Mouse (Mus musculus) heart, embryonic 14.5 days (tissue): ENCODE measurements around the gene Gm45837. TPM values are rescaled to one million over a fixed set of nuclear protein-coding genes. Genes with fewer than 3 reads are reported as not detected.

Experiments
- ATAC-seq: fragments of 200-750 bp; cut with Nextera tagmentation; 2 replicates; pipeline ENCODE4 v1.8.0; 2017; ENCODE audit warnings: low read depth, moderate TSS enrichment; ENCODE audit not compliant: insufficient number of reproducible peaks, insufficient read depth, low FRiP score
- H3K27ac ChIP-seq, 2 experiments: fragments of 200-500 bp in 1 of 2; fragments of 300-500 bp in 1 of 2; sonication (generic) in 1 of 2; replicated peaks in 1 of 2; 2 replicates each; pipeline ENCODE4 v1.5.1; 2012 to 2014; ENCODE audit warnings: low read depth in 2 of 2, low read length in 2 of 2, control low read depth in 1 of 2, mild to moderate bottlenecking in 1 of 2, mixed read lengths in 1 of 2; ENCODE audit not compliant: control insufficient read depth in 1 of 2, insufficient read depth in 1 of 2
- H3K27me3 ChIP-seq: fragments of 300-500 bp; sonication (generic); 2 replicates; pipeline ENCODE4 v1.6.1; 2014; ENCODE audit warnings: mild to moderate bottlenecking, low read length, control low read depth; ENCODE audit not compliant: control insufficient read depth, insufficient read depth
- H3K36me3 ChIP-seq: fragments of 300-500 bp; sonication (generic); 2 replicates; pipeline ENCODE4 v1.6.1; 2014; ENCODE audit warnings: mild to moderate bottlenecking, control low read depth, low read length, mixed read lengths; ENCODE audit not compliant: control insufficient read depth, insufficient read depth
- H3K4me1 ChIP-seq, 2 experiments: fragments of 200-500 bp in 1 of 2; fragments of 300-500 bp in 1 of 2; sonication (generic) in 1 of 2; 2 replicates each; pipeline ENCODE4 v1.6.1; 2012 to 2014; ENCODE audit warnings: low read length in 2 of 2, control low read depth in 1 of 2, mixed read lengths in 1 of 2; ENCODE audit not compliant: control insufficient read depth in 2 of 2, insufficient read depth in 2 of 2
- H3K4me2 ChIP-seq: fragments of 300-500 bp; sonication (generic); 2 replicates; pipeline ENCODE4 v1.6.1; 2014; ENCODE audit warnings: mild to moderate bottlenecking, low read length
- H3K4me3 ChIP-seq, 2 experiments: fragments of 200-500 bp in 1 of 2; fragments of 300-500 bp in 1 of 2; sonication (generic) in 1 of 2; 2 replicates each; pipeline ENCODE4 v1.5.1; 2012 to 2014; ENCODE audit warnings: low read length in 2 of 2, mild to moderate bottlenecking in 2 of 2, control low read depth in 1 of 2, low read depth in 1 of 2, moderate library complexity in 1 of 2; ENCODE audit not compliant: control insufficient read depth in 1 of 2, insufficient read depth in 1 of 2
- H3K9ac ChIP-seq: fragments of 300-500 bp; sonication (generic); 2 replicates; pipeline ENCODE4 v1.6.1; 2014; ENCODE audit warnings: mild to moderate bottlenecking, low read length
- H3K9me3 ChIP-seq: fragments of 300-500 bp; sonication (generic); 2 replicates; pipeline ENCODE4 v1.6.1; 2016; ENCODE audit warnings: low read length, control low read depth; ENCODE audit not compliant: control insufficient read depth
- WGBS: fragments of 180-500 bp; shearing (Covaris S2); extraction: QIAGEN DNeasy Blood & Tissue Kit; methylation state at CpG from one replicate; pipeline ENCODE4 v1.1.7; 2014; 5-methylcytosine and 5-hydroxymethylcytosine counted together
- polyA plus RNA-seq: library from polyadenylated mRNA; unstranded; fragments of >200 nt; fragmentation: Nextera tagmentation; extraction: Ambion mirVana; gene quantifications from 2 replicates; pipeline ENCODE4 v1.2.1, GENCODE M21; 2014

The Gm45837 gene
- polyA plus RNA-seq, 1 experiment from 2014 or later, result not detected

- no peak overlapping the region for H3K9ac ChIP-seq
- H3K4me1 ChIP-seq, result no peaks in the 10 kb centered on the region
- H3K4me2 ChIP-seq, result no peak overlapping the region
- WGBS, result 78% methylated on average over 4 of the region's 4 CpGs
- H3K9me3 ChIP-seq, result no peaks in the 10 kb centered on the region
- ATAC-seq, result no peak
- no peak overlapping the region for H3K27ac ChIP-seq
- no peaks in the 10 kb centered on the region for H3K36me3 ChIP-seq
- no peak overlapping the region for H3K4me3 ChIP-seq
- peaks cover 16% of the 10 kb centered on the region for H3K27me3 ChIP-seq
Measured at GRCm38 (mm10) chr7:101444211-101444610, 33.5 kb downstream of the Gm45837 start.

GRCm38 (mm10) chr7:101449855-101450254 is 39.2 kb downstream of the Gm45837 start:
- no peak overlapping the region for H3K4me3 ChIP-seq
- no peak for ATAC-seq
- H3K9me3 ChIP-seq, result no peaks in the 10 kb centered on the region
- 35% methylated on average over 3 of the region's 3 CpGs for WGBS
- peaks cover 34% of the 10 kb centered on the region for H3K27me3 ChIP-seq
- no peak overlapping the region for H3K9ac ChIP-seq
- no peaks in the 10 kb centered on the region for H3K36me3 ChIP-seq
- H3K27ac ChIP-seq, result no peak overlapping the region
- no peak overlapping the region for H3K4me2 ChIP-seq
- H3K4me1 ChIP-seq, result peaks cover 2 to 4% of the 10 kb centered on the region in 2 experiments; a peak in 2 of 4 replicates

DNA sequence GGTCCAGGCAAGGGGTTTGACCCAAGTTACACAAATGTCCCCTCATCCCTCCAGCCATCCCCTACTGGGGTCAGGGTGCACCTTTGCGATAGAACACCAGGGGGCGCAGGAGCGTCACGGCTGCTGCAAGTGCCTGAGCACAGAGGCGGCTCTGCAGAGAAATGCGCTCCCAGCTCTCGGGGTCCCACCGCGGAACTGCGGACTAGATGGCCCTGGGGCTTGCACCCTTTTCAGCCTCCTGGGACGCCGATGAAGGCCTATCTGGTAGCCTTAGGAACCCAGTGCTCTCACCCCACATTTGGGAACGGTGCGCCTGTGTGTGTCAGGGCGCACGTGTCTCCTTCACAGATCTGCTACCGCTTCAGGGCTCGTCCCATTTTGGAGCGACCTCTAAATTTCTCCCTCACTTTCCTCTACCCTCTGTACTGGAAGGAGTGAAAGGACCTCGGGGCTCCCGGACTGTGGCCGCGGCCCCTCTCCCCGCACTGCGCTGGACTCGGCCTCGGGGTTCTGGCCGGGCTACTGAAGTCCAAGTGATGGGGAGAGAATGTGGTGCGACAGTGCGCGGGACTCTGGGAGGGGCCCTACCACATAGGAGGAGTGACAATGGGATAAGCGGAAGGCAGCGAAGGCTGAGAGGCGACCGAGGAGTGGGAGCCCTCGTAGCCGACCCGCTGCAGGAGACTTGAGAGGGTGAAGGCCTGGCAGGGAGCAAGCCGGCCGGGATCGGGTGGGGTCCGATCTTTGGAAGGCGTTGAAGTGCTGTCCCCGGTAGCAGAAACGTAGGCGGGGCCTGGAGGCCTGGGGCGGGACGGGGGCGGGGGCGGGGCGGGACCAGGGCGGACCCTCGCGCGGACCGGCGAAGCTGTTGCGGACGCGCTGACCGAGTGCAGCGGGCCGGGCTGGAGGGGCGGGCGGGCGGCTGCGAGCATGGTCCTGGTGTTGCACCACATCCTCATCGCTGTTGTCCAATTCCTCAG is 40.0 kb downstream of the Gm45837 start:
- Histone ChIP-seq H3K36me3 (no peaks in the 10 kb centered on the region), H3K4me1 (peaks cover 2 to 4% of the 10 kb centered on the region in 2 experiments; a peak in 2 of 4 replicates), H3K27me3 (peaks cover 42% of the 10 kb centered on the region), H3K4me3 (peak overlapping the region; percentile 57 to 62), H3K9ac (peak overlapping the region; percentile 59), H3K27ac (no peak overlapping the region), H3K9me3 (no peaks in the 10 kb centered on the region), H3K4me2 (peak overlapping the region; percentile 97)
- ATAC-seq, result peak; percentile 68
- under 1% methylated on average over 65 of the region's 68 CpGs for WGBS

GRCm38 (mm10) chr7:101452669-101453068 is 42.0 kb downstream of the Gm45837 start:
- Histone ChIP-seq H3K9me3 (no peaks in the 10 kb centered on the region), H3K4me2 (peak overlapping the region; percentile 97), H3K9ac (no peak overlapping the region), H3K27me3 (peaks cover 52% of the 10 kb centered on the region), H3K36me3 (no peaks in the 10 kb centered on the region), H3K4me1 (peaks cover 2 to 4% of the 10 kb centered on the region in 2 experiments; a peak in 2 of 4 replicates), H3K4me3 (peak overlapping the region; percentile 16 to 57; a peak in 2 of 4 replicates), H3K27ac (no peak overlapping the region)
- no peak for ATAC-seq
- WGBS, result 73% methylated on average over 3 of the region's 3 CpGs

GRCm38 (mm10) chr7:101453296-101453695 is 42.6 kb downstream of the Gm45837 start:
- H3K4me2 ChIP-seq, result peak overlapping the region; percentile 97; the same call in 1 of the 2 replicates
- H3K36me3 ChIP-seq, result no peaks in the 10 kb centered on the region
- no peak overlapping the region for H3K4me3 ChIP-seq
- ATAC-seq, result no peak
- WGBS, result 83% methylated on average over 3 of the region's 3 CpGs
- peaks cover 52% of the 10 kb centered on the region for H3K27me3 ChIP-seq
- peaks cover 2 to 4% of the 10 kb centered on the region in 2 experiments; a peak in 2 of 4 replicates for H3K4me1 ChIP-seq
- no peak overlapping the region for H3K27ac ChIP-seq
- no peak overlapping the region for H3K9ac ChIP-seq
- no peaks in the 10 kb centered on the region for H3K9me3 ChIP-seq

- no peak overlapping the region for H3K4me2 ChIP-seq
- peaks cover 52% of the 10 kb centered on the region for H3K27me3 ChIP-seq
- no peak for ATAC-seq
- no peaks in the 10 kb centered on the region for H3K9me3 ChIP-seq
- H3K9ac ChIP-seq, result no peak overlapping the region
- no peak overlapping the region for H3K27ac ChIP-seq
- H3K4me3 ChIP-seq, result no peak overlapping the region
- no peaks in the 10 kb centered on the region for H3K36me3 ChIP-seq
- H3K4me1 ChIP-seq, result peaks cover 2 to 4% of the 10 kb centered on the region in 2 experiments; a peak in 2 of 4 replicates
- 34% methylated on average over 8 of the region's 8 CpGs for WGBS
Measured at GRCm38 (mm10) chr7:101453725-101454124, 43.0 kb downstream of the Gm45837 start.

DNA sequence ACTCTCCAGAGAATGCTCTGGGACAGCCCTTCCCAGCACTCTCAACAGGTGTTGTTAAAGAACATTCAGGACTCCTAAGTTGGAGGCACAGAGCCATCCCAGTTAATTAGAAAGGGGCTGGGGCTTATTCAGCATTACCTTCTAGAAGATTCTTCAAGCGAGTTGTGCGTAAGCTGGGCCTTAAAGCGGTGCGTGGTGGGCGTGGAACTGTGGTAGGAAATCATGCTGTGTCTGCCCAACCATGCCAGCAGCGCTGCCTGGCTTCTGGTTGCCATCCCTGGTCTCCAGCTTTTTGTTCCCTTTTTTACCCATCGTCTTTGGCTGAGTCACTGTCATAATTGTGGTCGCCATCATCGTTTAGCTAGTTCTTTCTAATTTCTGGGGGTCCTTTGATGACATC is 43.8 kb downstream of the Gm45837 start:
- Histone ChIP-seq H3K9ac (no peak overlapping the region), H3K4me3 (no peak overlapping the region), H3K4me1 (peaks cover 2 to 4% of the 10 kb centered on the region in 2 experiments; a peak in 2 of 4 replicates), H3K27ac (no peak overlapping the region), H3K27me3 (peaks cover 50% of the 10 kb centered on the region), H3K4me2 (no peak overlapping the region), H3K9me3 (no peaks in the 10 kb centered on the region), H3K36me3 (no peaks in the 10 kb centered on the region)
- 81% methylated on average over 9 of the region's 9 CpGs for WGBS
- no peak for ATAC-seq
